Mouse (Mus musculus) WW6 (cell line): Measurements from ENCODE around the gene Anapc16.

ENCODE experiments used
- DNase-seq: peaks from one replicate; pipeline ENCODE4 v3.0.0-alpha.2; 2013; ENCODE audit warnings: low read depth, low spot score

The Anapc16 gene

GRCm38 (mm10) chr10:59971813-59972212 is 31.1 kb downstream of the Anapc16 start:
- no peak for DNase-seq

- DNase-seq: no peak
Observed at GRCm38 (mm10) chr10:59970450-59971062, 32.4 kb downstream of the Anapc16 start.

- DNase-seq: no peak
Observed at GRCm38 (mm10) chr10:59969821-59970449, 33.0 kb downstream of the Anapc16 start.

DNA sequence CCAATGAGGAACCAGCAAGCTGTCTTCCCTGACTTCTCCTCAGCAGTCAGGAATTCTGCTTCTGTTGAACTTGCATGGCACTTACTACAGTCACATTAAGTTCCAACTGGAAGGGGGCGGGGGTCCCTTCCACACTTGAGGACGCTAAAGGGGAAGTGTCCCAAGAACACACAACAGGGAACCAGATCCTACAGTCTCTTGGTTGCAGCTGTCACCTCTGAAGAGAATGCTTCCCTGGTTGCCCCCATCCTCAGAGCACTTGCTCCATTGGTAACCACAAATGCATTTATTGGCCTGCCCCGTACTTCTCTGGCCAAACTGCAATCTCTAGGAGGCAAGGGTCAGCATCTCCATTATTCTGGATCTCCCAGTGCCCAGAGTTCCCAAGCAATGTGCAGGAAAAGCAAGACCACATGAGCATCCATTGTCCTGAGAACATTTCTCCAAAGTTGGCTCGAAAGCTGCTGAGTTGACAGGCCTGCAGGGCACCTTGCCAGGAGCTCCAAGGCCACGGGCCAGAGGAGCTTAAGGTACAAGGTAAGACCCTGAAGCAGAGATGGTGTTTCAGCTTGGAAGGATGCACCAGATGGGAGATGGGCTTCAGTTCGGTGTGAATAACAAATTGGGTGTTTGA is 35.5 kb downstream of the Anapc16 start:
- DNase-seq: no peak

- no peak for DNase-seq
Observed at GRCm38 (mm10) chr10:59966743-59967142, 36.2 kb downstream of the Anapc16 start.

- no peak for DNase-seq
Observed at GRCm38 (mm10) chr10:59965788-59966187, 37.1 kb downstream of the Anapc16 start.

GRCm38 (mm10) chr10:59965362-59965695 is 37.6 kb downstream of the Anapc16 start:
- no peak for DNase-seq

DNA sequence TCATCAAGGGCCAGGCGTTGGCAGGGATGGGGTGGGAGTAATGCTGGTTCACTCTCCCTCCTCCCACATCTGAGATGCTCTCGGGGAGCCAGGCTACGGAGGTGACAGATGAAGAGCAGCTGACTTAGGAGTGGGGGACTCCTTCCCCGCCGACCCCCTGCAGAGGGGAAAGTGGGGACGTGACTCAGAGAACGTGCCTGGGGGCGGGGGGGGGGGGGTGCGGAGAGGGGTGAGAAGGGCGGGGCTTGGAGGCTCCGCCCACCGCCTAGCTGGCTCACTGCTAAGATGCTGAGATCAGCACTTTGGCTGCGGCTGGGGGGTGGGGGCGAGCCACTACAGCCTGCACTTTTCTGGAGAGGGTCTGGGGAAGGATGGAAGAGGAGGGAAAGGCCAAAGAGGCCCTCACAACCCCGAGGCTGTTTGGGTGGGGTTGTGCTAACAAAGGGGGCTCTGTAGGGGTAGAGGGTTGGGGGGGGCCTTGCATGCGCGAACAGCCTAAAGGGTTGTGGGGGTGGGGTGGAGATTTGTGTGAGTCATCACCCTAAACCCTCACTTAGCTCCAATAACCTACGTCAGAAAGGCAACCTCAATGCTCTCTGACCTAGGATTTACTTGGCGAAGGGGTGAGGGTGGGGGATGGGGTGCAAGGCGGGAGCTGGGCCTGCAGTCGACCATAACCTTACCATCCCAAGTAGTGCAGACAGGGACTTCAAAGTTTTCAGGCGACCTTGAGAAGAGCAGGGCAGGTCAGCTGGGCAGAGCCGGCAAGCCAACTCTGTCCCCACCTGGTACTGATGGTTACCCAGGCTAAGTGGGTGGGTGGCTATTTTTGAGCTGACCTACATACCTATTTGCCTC is 38.2 kb downstream of the Anapc16 start:
- DNase-seq: no peak

GRCm38 (mm10) chr10:59963609-59964008 is 39.3 kb downstream of the Anapc16 start:
- DNase-seq: no peak

DNA sequence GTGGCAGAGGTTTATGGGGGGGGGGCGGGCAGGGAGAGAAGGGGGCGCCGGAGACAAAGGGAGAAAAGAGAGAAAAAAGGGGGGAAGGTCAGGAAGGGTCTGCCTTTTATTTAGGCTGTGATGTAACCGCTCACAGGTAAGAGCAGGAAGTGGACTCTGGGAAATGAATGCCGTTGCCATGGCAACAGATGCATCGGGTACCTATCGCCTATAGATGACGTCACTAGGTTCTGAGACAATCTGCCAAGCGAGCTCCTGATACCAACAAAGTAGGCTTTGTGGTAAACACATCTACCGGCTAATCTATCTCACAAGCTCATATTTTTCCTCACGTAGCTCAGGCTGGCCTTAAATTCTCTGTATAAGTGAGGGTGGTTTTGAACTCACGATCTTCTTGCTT is 43.4 kb downstream of the Anapc16 start:
- no peak for DNase-seq

DNA sequence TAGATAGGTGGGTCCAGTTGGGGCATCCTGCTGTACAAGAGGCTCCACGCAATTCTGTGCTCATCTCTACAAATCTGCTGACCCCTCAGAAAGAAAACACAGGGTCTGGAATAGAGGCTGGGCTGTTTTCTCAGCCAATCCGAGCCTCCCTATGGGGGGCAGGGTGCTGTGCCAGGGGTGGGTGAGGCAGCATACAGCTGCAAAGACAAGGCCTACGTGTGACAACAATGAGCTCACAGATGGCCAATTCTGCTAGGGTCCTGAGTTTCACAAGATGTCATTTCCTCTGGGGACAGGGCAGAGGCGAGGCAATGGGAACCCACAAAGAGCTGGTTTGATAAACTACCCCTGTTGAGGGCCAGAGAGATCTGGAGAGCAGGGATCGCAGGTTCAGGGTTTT is 44.5 kb downstream of the Anapc16 start:
- no peak for DNase-seq

- DNase-seq: no peak
Observed at GRCm38 (mm10) chr10:59957171-59958149, 45.5 kb downstream of the Anapc16 start.

DNA sequence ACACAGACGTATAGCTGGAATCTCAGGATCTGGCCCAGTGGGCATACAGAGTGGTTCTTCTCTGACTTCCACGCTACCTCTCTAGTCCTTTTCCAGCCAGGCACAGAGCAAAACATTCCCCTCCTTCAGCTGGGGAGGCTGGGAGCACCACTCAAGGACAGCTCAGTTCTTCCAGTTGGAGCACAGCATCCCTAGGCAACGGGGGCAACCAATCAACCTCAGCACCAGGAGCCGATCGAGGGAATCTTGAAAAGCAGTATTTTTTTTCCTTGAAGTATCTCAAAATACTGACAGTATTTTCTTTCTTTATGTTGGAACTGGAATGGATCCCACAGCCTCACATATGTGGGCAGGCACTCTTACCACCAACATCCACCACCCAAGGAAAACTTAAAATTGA is 46.3 kb downstream of the Anapc16 start:
- DNase-seq: no peak

DNA sequence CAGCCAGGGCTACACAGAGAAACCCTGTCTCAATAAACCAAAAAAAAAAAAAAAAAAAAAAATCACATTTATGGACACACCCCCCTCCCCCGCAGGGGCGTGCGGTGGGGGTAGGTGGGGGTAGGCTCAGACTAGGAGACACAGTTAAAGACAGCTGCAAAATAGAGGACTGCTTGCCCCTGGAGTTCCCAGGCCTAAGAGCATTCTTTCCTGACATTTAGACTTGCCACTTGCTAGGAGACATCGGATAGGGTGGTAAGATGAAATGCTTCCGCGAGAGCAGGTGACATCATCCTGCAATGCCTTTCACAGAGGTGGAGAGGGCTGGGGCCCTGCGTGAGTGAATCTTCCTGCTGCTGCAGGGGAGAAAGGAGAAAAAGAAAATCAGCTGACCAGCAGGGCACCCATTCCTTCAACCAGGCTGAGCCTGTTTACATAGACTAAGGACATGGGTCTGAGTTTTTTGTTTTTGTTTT is 49.3 kb downstream of the Anapc16 start:
- no peak for DNase-seq

- no peak for DNase-seq
Observed at GRCm38 (mm10) chr10:59952781-59953563, 50.0 kb downstream of the Anapc16 start.

- DNase-seq: no peak
Observed at GRCm38 (mm10) chr10:59952152-59952780, 50.7 kb downstream of the Anapc16 start.

DNA sequence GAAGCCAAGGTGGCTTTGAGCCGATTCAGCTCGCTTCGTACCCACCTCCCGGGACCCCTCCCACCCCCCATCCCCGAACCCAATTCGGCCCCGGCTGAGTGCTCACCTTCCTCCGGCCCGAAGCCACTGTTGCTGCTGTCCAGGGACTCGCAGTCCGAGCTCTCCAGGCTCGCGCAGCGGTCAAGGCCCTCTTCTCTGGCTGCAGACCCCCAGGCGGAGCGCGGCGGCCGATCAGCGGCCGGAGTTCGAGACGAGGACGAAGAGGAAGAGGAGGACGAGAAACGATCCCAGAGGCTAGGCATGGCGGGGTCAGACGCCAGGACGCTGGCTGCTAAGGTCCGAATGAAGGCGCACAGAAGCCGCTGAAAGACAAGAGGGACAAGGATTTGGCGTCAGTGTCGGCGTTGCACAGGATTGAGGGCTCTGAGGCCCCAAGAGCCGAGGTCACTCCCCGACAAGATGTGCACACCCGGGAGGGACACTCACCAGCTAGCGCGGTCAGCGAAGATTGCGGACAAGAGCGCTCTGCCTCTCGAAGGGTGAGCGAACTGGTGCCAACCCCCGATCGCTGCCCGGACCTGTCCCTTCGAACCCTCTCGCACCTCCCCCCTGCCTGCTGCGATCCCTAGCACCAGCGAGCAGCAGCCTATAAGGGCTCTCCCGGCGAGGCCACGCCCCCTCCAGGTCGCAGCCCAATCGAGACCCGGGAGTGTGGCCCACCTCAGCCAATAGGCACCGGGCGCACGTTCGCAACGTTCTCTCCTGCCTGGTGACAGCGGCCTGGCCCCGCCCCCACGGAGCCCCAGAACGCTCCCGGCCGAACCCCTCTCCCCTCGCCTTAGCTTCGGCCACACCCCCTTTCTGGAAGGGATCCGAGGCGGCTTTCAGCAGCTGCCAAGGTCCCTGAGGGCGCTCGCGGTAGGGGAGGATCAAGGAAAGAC is 51.5 kb downstream of the Anapc16 start, which contains the start of gene Ddit4:
Gene Ddit4 (minus strand): TSS at position 624 of the 941 bp plus-strand sequence.
- peak; percentile 92 for DNase-seq

DNA sequence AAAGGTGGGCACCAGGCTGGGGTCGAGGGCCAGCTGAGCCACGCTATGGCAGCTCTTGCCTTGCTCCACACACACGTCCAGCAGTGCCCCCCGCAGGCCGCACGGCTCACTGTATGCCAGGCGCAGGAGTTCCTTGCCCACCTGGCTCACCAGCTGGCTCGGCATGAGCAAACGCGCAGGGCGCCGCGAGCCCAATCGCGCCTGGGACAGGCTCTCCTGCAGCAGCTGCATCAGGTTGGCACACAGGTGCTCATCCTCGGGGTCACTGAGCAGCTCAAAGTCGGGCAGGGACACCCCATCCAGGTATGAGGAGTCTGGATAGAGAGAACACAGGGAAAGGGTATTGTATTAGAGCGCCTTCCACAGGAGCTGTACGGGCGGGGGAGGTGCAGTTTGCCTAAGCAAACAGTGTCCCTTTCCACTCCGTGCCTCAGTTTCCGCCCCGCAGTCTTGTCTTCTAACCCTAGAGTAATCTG is 52.2 kb downstream of the Anapc16 start:
- no peak for DNase-seq
